Comparison of ENCODE assay signal across 9 mouse cellular contexts in genomic region chr8:11362278-11363214, GRCm38 (mm10). TPM values are rescaled to one million over a fixed set of nuclear protein-coding genes. Genes with fewer than 3 reads are reported as not detected.
DNase-seq lines count a peak whose midpoint lies in the region; ATAC-seq lines count a peak whose summit lies in the region.
"Had no signal": no experiment of that assay in that cellular context is flagged by ENCODE, and none has a peak within 500 bp of the region (broad histone marks: within the 10 kb centered on the region; RNA-seq: fewer than 3 reads in every experiment).

No protein-coding gene starts in this region.

- no peak for DNase-seq in heart, postnatal 4 days
- DNase-seq in forelimb bud, embryonic 11.5 days (ENCODE audit: low read depth, low spot score) = peak; percentile 38
- DNase-seq in kidney, postnatal 10 days = peak; percentile 72
- DNase-seq in layer of hippocampus, postnatal 14 days (ENCODE audit: low spot score in 2 of 2) = no peak
- no peak for DNase-seq in gastrocnemius, postnatal 14 days
- DNase-seq in cerebellum, adult 11 months = no peak
- DNase-seq: thymus, postnatal 36 days had no signal

- H3K27me3 ChIP-seq in heart, embryonic 13.5 days (replicated peaks) = no peaks in the 10 kb centered on the region
- H3K27me3 ChIP-seq in neural tube, embryonic 15.5 days (replicated peaks) = no peaks in the 10 kb centered on the region

- peak overlapping the region; percentile 76 for H3K27ac ChIP-seq in heart, embryonic 13.5 days (replicated peaks)
- H3K27ac ChIP-seq in neural tube, embryonic 15.5 days (replicated peaks) = 0 out of 2 replicates have a peak overlapping the region, but pooled peaks have one; percentile 18

- peak overlapping the region; percentile 30 for H3K4me2 ChIP-seq in heart, embryonic 13.5 days
- H3K4me2 ChIP-seq in neural tube, embryonic 15.5 days = no peak overlapping the region

- 30% methylated on average over 17 of the region's 17 CpGs for WGBS in heart, embryonic 13.5 days
- WGBS in neural tube, embryonic 15.5 days = 9% methylated on average over 17 of the region's 17 CpGs

- intact Hi-C loops in gastrocnemius, postnatal 14 days (cut with DNase I; ENCODE audit: low total_unique reads) = no loop called here

- peaks cover 76% of the 10 kb centered on the region for H3K4me1 ChIP-seq in heart, embryonic 13.5 days
- H3K4me1 ChIP-seq in neural tube, embryonic 15.5 days = peaks cover 21% of the 10 kb centered on the region

- peak overlapping the region; percentile 63 for H3K9ac ChIP-seq in heart, embryonic 13.5 days
- no peak overlapping the region for H3K9ac ChIP-seq in neural tube, embryonic 15.5 days (replicated peaks)

- no peak for ATAC-seq in heart, embryonic 13.5 days (ENCODE audit: extremely low read depth, insufficient number of reproducible peaks, low FRiP score, low TSS enrichment)
- no peak for ATAC-seq in neural tube, embryonic 15.5 days (ENCODE audit: low FRiP score)

- H3K9me3 ChIP-seq in heart, embryonic 13.5 days = no peaks in the 10 kb centered on the region
- H3K9me3 ChIP-seq in neural tube, embryonic 15.5 days (replicated peaks) = no peaks in the 10 kb centered on the region

- H3K36me3 ChIP-seq in heart, embryonic 13.5 days = no peaks in the 10 kb centered on the region
- H3K36me3 ChIP-seq in neural tube, embryonic 15.5 days = no peaks in the 10 kb centered on the region

- no peak overlapping the region for H3K4me3 ChIP-seq in heart, embryonic 13.5 days
- H3K4me3 ChIP-seq in neural tube, embryonic 15.5 days (replicated peaks) = no peak overlapping the region

RNA-seq across cellular contexts. Expression of gene Col4a1, which starts 49.9 kb away (rescaled TPM):
- polyA plus RNA-seq in heart, embryonic 13.5 days (2015; fragmentation: Nextera tagmentation; extraction: Ambion mirVana) = 164 TPM in 2 replicates
- total RNA-seq in heart, postnatal 4 days (2021) = 1,000 to 10,000 TPM; 1,026 to 1,084 TPM
- polyA plus RNA-seq in neural tube, embryonic 15.5 days (2015; fragmentation: Nextera tagmentation; extraction: Ambion mirVana) = 79.3 and 96.2 TPM in 2 replicates
- 100 to 1,000 TPM; 108 to 117 TPM for total RNA-seq in layer of hippocampus, postnatal 14 days (2021)
- total RNA-seq in gastrocnemius, postnatal 14 days (2021) = 100 to 1,000 TPM; 636 to 736 TPM

RNA-seq across cellular contexts. Expression of gene Col4a2, which starts 49.9 kb away (rescaled TPM):
- polyA plus RNA-seq in heart, embryonic 13.5 days (2015; fragmentation: Nextera tagmentation; extraction: Ambion mirVana) = 66.9 and 71.5 TPM in 2 replicates
- total RNA-seq in heart, postnatal 4 days (2021) = 100 to 1,000 TPM; 558 to 588 TPM
- polyA plus RNA-seq in neural tube, embryonic 15.5 days (2015; fragmentation: Nextera tagmentation; extraction: Ambion mirVana) = 35.4 and 43.7 TPM in 2 replicates
- 10 to 100 TPM; 78.5 to 78.8 TPM for total RNA-seq in layer of hippocampus, postnatal 14 days (2021)
- total RNA-seq in gastrocnemius, postnatal 14 days (2021) = 100 to 1,000 TPM; 297 to 319 TPM

Comparison
In these comparisons a context has a peak if more than half of its experiments do, and no peak if none do; other contexts are left out.
1. DNase-seq: peak in forelimb bud, embryonic 11.5 days (single experiment) and kidney, postnatal 10 days (single experiment); none in heart, postnatal 4 days (single experiment), layer of hippocampus, postnatal 14 days (0 of 2), gastrocnemius, postnatal 14 days (single experiment) and cerebellum, adult 11 months (single experiment).
2. RNA of gene Col4a1, which starts 49.9 kb away (total RNA-seq): 1,026 to 1,084 TPM in heart, postnatal 4 days and 636 to 736 TPM in gastrocnemius, postnatal 14 days; 108 to 117 TPM in layer of hippocampus, postnatal 14 days; every median in the first group is over 4 times any median in the second.